Mouse (Mus musculus) monocyte, adult 5-6 weeks (primary cell): ENCODE data around the gene Ctf1. TPM values are rescaled to one million over a fixed set of nuclear protein-coding genes. Genes with fewer than 3 reads are reported as not detected.

ENCODE experiments used
- ATAC-seq: fragments of 153-309, 156-312 bp; replicated peaks from 2 replicates; pipeline ENCODE4 v1.8.0; 2017; ENCODE audit warnings: mild to moderate bottlenecking; ENCODE audit not compliant: low TSS enrichment, insufficient number of reproducible peaks, severe bottlenecking, poor library complexity, low FRiP score
- total RNA-seq: library from RNA; stranded (forward); fragments of 200-1000, 200-491, 200-594 nt; gene quantifications from 3 replicates; pipeline ENCODE4 v1.2.3, GENCODE M21; 2017

The Ctf1 gene
- total RNA-seq, 1 experiment from 2014 or later: not detected

DNA sequence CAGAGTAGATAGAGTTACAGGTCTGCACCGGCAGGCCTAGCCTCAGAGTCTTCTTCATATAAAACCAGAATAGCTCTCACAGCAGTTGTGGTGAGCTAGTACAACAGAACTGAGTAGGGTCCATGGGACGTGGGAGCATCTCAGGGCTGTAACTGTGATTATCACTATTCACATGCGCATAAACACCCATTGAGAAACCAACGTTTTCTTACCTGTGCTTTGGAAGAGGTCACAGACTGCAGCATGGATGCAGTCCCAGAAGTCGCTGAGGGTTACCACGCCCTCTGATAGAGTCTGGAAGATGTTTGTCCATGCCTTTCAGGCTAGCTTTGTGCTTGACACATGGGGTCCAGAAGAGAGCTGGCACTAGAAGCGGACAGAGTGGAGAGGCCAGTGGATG, 41.2 kb downstream of the Ctf1 start:
- no peak for ATAC-seq

DNA sequence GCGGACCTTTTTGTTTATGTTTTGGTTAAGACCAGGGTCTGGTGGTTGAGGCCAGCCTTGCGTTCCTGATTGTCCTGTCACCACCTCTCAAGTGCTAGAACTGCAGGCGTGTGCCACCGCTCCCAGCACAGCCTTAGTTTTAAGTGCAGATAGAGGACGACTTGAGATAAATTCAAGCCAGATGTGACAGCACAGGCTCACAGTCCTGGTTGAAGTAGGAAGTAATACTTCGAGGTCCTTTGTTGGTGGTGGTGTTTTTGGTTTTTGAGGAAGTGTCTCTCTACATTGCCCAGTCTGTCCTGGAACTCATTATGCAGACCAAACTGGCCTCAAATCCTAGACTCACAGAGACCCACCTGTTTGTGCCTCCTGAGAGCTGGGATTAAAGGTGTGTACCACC, 47.2 kb downstream of the Ctf1 start:
- peak; percentile 37; the same call in 1 of the 2 replicates for ATAC-seq

DNA sequence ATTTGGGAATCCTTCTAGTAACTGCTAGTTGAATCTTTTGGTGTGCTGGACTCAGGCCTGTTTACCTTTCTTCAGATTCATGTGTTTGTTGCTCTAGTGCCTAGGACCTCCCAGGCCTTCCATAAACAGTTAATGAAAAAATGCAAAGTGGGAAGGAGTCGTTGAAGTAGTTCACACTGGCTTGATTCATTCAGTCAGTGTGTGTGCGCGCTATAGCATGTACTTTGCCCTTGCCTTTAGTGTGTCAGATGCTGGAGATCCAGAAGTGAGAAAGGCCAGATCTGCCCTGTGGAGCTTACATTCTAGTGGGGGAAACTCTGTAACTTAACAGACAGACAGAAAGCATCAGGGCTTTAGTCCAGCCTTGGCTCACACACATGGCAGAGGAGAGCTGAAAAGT, 47.9 kb downstream of the Ctf1 start:
- ATAC-seq: no peak

DNA sequence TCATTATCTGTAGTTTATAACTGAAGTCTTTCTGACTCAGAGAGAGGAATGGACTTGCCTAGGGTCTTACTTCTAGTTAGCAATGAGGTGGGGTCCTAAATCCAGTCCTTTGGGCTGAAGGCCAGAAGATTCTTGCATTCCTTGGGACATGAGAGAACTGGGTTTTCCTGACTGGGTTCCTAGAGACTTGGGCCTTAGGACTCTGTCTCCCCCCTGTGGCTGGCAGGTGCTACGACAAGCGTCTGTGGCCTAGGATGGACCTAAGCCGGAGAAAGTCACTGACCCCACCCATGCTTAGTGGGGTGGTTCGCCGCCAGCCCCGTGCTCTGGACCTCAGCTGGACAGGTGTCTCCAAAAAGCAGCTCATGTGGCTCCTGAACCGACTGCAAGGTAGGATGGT, 48.5 kb downstream of the Ctf1 start:
- peak; percentile 84 for ATAC-seq

DNA sequence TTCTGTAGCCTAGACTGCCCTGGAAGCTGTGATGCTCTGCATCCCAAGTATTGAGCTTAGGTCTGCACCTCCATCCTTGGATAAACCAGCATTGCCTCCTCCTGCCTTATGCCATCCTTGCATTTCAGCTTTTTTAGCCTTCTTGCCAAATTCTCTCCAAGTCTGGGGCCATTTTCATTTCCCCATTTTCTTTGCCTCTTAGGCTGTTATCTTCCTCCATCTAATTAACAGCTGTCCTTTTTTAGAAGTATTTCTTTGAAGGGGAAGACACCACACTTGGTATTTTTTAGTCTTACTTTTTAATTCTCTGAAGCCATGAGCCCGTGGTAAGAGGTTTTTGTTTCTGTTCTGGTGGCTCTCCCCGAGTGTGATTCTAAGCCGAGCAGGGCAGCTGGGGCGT, 51.1 kb downstream of the Ctf1 start:
- no peak for ATAC-seq

DNA sequence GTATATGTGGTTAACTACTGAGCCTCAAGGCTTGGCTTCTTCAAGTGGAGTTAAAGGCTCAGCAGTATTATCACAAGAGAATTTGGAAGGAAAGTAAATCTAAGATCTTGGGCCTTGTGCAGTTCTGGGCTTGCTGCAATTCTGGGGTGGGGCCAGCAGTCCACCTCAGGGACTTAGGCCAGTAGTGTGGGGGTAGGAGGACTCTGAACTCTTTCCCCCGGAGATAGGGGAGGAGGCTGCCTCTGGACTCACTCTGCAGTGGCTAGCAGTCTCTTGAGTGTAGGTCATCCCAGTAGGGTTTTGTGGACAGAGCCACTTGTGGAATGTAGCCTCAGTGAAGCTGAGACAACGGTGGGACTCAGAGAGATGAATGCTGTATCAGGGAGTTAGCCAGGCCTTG, 53.2 kb downstream of the Ctf1 start:
- no peak for ATAC-seq

DNA sequence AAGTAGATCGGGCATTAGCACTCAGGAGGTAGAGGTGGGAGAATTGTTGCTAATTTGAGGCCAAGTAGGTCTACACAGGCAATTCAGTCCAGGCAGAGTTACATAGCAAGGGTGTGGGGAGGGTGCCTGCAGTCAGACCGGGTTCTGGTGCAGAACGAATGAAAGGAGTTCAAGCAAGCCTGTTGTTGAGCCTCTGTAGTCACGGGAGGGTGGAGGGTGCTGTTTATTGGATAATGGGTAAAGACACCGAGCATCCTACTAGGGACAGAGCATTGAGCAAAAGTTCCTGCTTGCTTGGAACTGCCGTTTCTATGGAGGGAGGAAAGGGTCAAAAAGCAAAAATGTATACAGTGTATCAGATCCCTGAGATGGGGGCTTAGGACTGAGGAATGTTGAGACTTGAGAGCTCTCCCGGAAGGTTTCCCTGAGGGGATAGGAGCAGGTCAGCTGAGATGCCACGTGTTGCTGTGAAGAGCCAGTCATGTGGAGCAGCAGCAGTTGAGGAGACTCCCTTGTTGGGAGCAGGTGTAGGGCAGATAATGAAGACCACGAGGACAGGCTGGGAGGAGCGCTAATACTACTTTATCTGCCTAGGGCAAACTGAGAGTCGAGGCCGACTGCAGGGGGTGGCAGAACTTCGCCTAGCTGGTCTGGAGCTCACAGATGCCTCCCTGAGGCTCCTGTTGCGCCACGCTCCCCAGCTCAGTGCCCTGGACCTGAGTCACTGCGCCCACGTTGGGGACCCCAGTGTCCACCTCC, 54.5 kb downstream of the Ctf1 start:
- ATAC-seq: no peak

Other genes starting within 250 kb of the Ctf1 start
- gene Fbrs, start 233.5 kb upstream of the Ctf1 start, total RNA-seq: 27.9 to 55.8 TPM (median 33.5 TPM) in 3 replicates
- 12.3 to 47.6 TPM (median 26.1 TPM) in 3 replicates for gene Srcap, start 200.8 kb upstream of the Ctf1 start, total RNA-seq
- 2.3 to 18.1 TPM (median 5.0 TPM) in 3 replicates for gene Gm42715, start 193.2 kb upstream of the Ctf1 start, total RNA-seq
- 4.3 to 14.7 TPM (median 5.7 TPM) in 3 replicates for gene Tmem265, start 151.3 kb upstream of the Ctf1 start, total RNA-seq
- 58.5 to 75.1 TPM (median 73.4 TPM) in 3 replicates for gene Phkg2, start 139.4 kb upstream of the Ctf1 start, total RNA-seq
- gene Ccdc189, start 124.1 kb upstream of the Ctf1 start, total RNA-seq: 1.1 to 2.8 TPM (median 2.6 TPM) in 3 replicates
- gene Rnf40, start 124.0 kb upstream of the Ctf1 start, total RNA-seq: 67.4 to 77.5 TPM (median 69.4 TPM) in 3 replicates
- 1.7 to 7.4 TPM (median 2.3 TPM) in 3 replicates for gene Zfp629, start 96.9 kb upstream of the Ctf1 start, total RNA-seq
- 22.5 to 27.9 TPM (median 23.5 TPM) in 3 replicates for gene Bcl7c, start 3.8 kb upstream of the Ctf1 start, total RNA-seq
- 0.64 to 0.76 TPM in 2 of 3 replicates, not detected in the other for gene Ctf2, start 19.4 kb downstream of the Ctf1 start, total RNA-seq
- 2.1 to 8.5 TPM (median 3.1 TPM) in 3 replicates for gene Fbxl19, start 31.8 kb downstream of the Ctf1 start, total RNA-seq
- gene Orai3, start 57.1 kb downstream of the Ctf1 start, total RNA-seq: 31.9 to 44.5 TPM (median 35.2 TPM) in 3 replicates
- gene Setd1a, start 63.9 kb downstream of the Ctf1 start, total RNA-seq: 5.2 to 14.9 TPM (median 7.7 TPM) in 3 replicates
- gene Gm49388, start 72.9 kb downstream of the Ctf1 start, total RNA-seq: 0.87 to 3.2 TPM (median 2.2 TPM) in 3 replicates
- 8.6 to 11.1 TPM (median 9.4 TPM) in 3 replicates for gene Hsd3b7, start 87.9 kb downstream of the Ctf1 start, total RNA-seq
- 98.1 to 120 TPM (median 102 TPM) in 3 replicates for gene Stx4a, start 111.6 kb downstream of the Ctf1 start, total RNA-seq
- gene Stx1b, start 111.8 kb downstream of the Ctf1 start, total RNA-seq: 0.11 TPM in 1 of 3 replicates, not detected in the others
- gene Zfp646, start 163.5 kb downstream of the Ctf1 start, total RNA-seq: 49.9 to 74.6 TPM (median 50.8 TPM) in 3 replicates
- 1.6 to 7.1 TPM (median 6.4 TPM) in 3 replicates for gene Zfp668, start 164.1 kb downstream of the Ctf1 start, total RNA-seq
- gene Prss53, start 178.2 kb downstream of the Ctf1 start, total RNA-seq: 0.75 TPM in 1 of 3 replicates, not detected in the others
- gene Gm21974, start 182.7 kb downstream of the Ctf1 start, total RNA-seq: not detected in 3 replicates
- 1.4 to 3.6 TPM (median 2.3 TPM) in 3 replicates for gene Vkorc1, start 182.9 kb downstream of the Ctf1 start, total RNA-seq
- gene Bckdk, start 191.3 kb downstream of the Ctf1 start, total RNA-seq: 10.0 to 27.5 TPM (median 12.5 TPM) in 3 replicates
- 48.9 to 58.0 TPM (median 55.2 TPM) in 3 replicates for gene Kat8, start 199.8 kb downstream of the Ctf1 start, total RNA-seq
- gene Prss8, start 217.4 kb downstream of the Ctf1 start, total RNA-seq: not detected in 3 replicates
- 1.1 TPM in 2 of 3 replicates, not detected in the other for gene Prss36, start 234.0 kb downstream of the Ctf1 start, total RNA-seq